Mouse (Mus musculus): ENCODE measurements around the gene Larp4. TPM values are rescaled to one million over a fixed set of nuclear protein-coding genes. Genes with fewer than 3 reads are reported as not detected.

Gene Larp4
- total and polyA plus RNA-seq, 3 experiments, result 32.5 to 55.3 (median 54.2) TPM

- H3K4me1 ChIP-seq (ENCODE audit: control insufficient read depth, insufficient read depth, low read length), result peaks cover 24% of the 10 kb centered on the region
- H3K4me3 ChIP-seq, result peak overlapping the region; percentile 30; the same call in 1 of the 2 replicates
- intact Hi-C loops (cut with DNase I), result no loop called here
- H3K27me3 ChIP-seq (ENCODE audit: control insufficient read depth, insufficient read depth, low read length), result no peaks in the 10 kb centered on the region
- peaks cover 17% of the 10 kb centered on the region for H3K36me3 ChIP-seq (ENCODE audit: control insufficient read depth, insufficient read depth, low read length)
- H3K9ac ChIP-seq (ENCODE audit: low read depth, low read length), result peak overlapping the region; percentile 18
- DNase-seq, result peak; percentile 40 to 48
- 0 out of 2 replicates have a peak, but pooled peaks cover 2% of the 10 kb centered on the region for H3K79me2 ChIP-seq (replicated peaks; ENCODE audit: control insufficient read depth, insufficient read depth, low read length)
- WGBS, result 26% methylated on average over 10 of the region's 10 CpGs
- peak overlapping the region; percentile 50 for H3K27ac ChIP-seq
- TF ChIP-seq EP300 (IDR thresholded peaks at IDR 0.05; ENCODE audit: insufficient read depth, low read depth, low read length) (no peak), POLR2A (IDR thresholded peaks at IDR 0.05; ENCODE audit: insufficient read depth, low read depth, low read length) (no peak), CTCF (IDR thresholded peaks at IDR 0.05) (no peak)
These were observed 71.6 kb downstream of the Larp4 start for GRCm38 (mm10) chr15:100041267-100042047.

- Histone ChIP-seq H3K79me2 (replicated peaks; ENCODE audit: control insufficient read depth, insufficient read depth, low read length) (0 out of 2 replicates have a peak, but pooled peaks cover 2% of the 10 kb centered on the region), H3K27me3 (ENCODE audit: control insufficient read depth, insufficient read depth, low read length) (no peaks in the 10 kb centered on the region), H3K9ac (ENCODE audit: low read depth, low read length) (no peak overlapping the region), H3K36me3 (ENCODE audit: control insufficient read depth, insufficient read depth, low read length) (peaks cover 17% of the 10 kb centered on the region), H3K4me1 (ENCODE audit: control insufficient read depth, insufficient read depth, low read length) (peaks cover 24% of the 10 kb centered on the region), H3K27ac (peak overlapping the region; percentile 50), H3K4me3 (peak overlapping the region; percentile 30)
- no peak for TF ChIP-seq POLR2A (IDR thresholded peaks at IDR 0.05; ENCODE audit: insufficient read depth, low read depth, low read length)
- no peak for TF ChIP-seq CTCF (IDR thresholded peaks at IDR 0.05)
- no peak for TF ChIP-seq EP300 (IDR thresholded peaks at IDR 0.05; ENCODE audit: insufficient read depth, low read depth, low read length)
- DNase-seq, result no peak
- 46% methylated on average over 9 of the region's 9 CpGs for WGBS
- intact Hi-C loops (cut with DNase I), result no loop called here
These were observed 72.2 kb downstream of the Larp4 start for GRCm38 (mm10) chr15:100042048-100042400.

DNA sequence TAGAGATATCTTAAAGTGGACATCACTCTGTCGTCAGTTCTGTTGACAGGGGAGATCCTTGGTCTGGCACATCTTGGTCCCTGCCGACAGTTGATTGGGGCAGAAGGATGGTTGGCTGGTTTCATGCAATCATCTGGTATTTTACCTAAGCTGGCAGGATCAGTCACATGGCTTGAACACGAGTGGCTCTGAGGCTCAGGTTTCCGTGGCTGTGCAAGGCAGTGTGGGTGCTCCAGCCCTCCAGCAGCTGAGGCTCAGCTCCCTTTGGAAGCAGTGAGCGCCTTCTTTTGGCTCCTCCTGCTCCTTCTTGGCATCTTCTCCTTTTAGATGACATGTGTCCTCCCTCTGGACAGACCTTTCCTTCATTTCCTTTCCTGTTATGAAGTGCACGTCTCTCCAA lies 75.7 kb downstream of the Larp4 start:
- H3K4me3 ChIP-seq, result no peak overlapping the region
- H3K9ac ChIP-seq (ENCODE audit: low read depth, low read length), result no peak overlapping the region
- H3K4me1 ChIP-seq (ENCODE audit: control insufficient read depth, insufficient read depth, low read length), result peaks cover 23% of the 10 kb centered on the region
- H3K27ac ChIP-seq, result peak overlapping the region; percentile 26; the same call in 1 of the 2 replicates
- H3K27me3 ChIP-seq (ENCODE audit: control insufficient read depth, insufficient read depth, low read length), result no peaks in the 10 kb centered on the region
- TF ChIP-seq EP300 (IDR thresholded peaks at IDR 0.05; ENCODE audit: insufficient read depth, low read depth, low read length) (no peak), POLR2A (IDR thresholded peaks at IDR 0.05; ENCODE audit: insufficient read depth, low read depth, low read length) (no peak), CTCF (IDR thresholded peaks at IDR 0.05) (no peak)
- H3K36me3 ChIP-seq (ENCODE audit: control insufficient read depth, insufficient read depth, low read length), result peaks cover 10% of the 10 kb centered on the region
- intact Hi-C loops (cut with DNase I), result loop anchor here (5.0 kb wide), 1 partner anchor 37 kb away; no protein-coding TSS in a partner anchor
- peaks cover 10% of the 10 kb centered on the region for H3K79me2 ChIP-seq (replicated peaks; ENCODE audit: control insufficient read depth, insufficient read depth, low read length)
- WGBS, result 30% methylated on average over 6 of the region's 6 CpGs
- DNase-seq, result no peak

DNA sequence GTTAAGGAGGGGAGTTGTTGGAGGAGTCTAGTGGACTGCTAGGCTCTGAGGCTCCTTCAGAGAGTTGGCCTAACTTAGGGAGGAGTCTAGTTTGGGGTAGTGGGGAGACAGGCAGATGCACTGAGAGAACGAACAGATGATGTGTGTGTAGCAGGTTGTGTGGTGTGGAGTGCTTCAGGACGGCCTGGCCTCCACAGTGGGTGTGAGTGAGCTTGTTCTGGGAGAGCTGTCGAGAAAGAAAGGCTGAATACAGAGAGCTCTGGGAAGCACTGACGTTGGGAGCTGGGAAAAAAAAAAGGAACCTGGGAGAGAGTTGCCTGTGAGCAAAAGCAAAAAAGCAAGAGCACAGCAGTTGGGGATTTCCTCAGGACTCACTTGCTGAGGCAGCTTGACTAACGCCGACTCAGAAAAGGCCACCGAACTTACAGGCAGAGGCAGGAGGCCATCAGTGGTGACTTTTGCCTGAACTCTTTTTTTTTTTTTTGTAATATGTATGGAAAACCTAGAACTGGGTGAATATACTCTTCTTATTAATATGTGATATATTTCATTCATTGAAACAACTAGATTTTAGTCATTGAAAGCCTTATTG lies 79.7 kb downstream of the Larp4 start:
- 80% methylated on average over 7 of the region's 7 CpGs for WGBS

GRCm38 (mm10) chr15:100050940-100051339 lies 81.1 kb downstream of the Larp4 start:
- TF ChIP-seq CTCF (IDR thresholded peaks at IDR 0.05) (no peak), EP300 (IDR thresholded peaks at IDR 0.05; ENCODE audit: insufficient read depth, low read depth, low read length) (no peak), POLR2A (IDR thresholded peaks at IDR 0.05; ENCODE audit: insufficient read depth, low read depth, low read length) (no peak)
- Histone ChIP-seq H3K4me3 (no peak overlapping the region), H3K27ac (no peak overlapping the region), H3K4me1 (ENCODE audit: control insufficient read depth, insufficient read depth, low read length) (peaks cover 2% of the 10 kb centered on the region), H3K79me2 (replicated peaks; ENCODE audit: control insufficient read depth, insufficient read depth, low read length) (peaks cover 19% of the 10 kb centered on the region), H3K9ac (ENCODE audit: low read depth, low read length) (no peak overlapping the region), H3K27me3 (ENCODE audit: control insufficient read depth, insufficient read depth, low read length) (no peaks in the 10 kb centered on the region), H3K36me3 (ENCODE audit: control insufficient read depth, insufficient read depth, low read length) (no peaks in the 10 kb centered on the region)
- 71% methylated on average over 7 of the region's 7 CpGs for WGBS
- intact Hi-C loops (cut with DNase I), result no loop called here
- DNase-seq, result no peak

More for the DNA sequence above, 79.7 kb downstream of the Larp4 start:
- no peak overlapping the region for H3K9ac ChIP-seq (ENCODE audit: low read depth, low read length)
- H3K79me2 ChIP-seq (replicated peaks; ENCODE audit: control insufficient read depth, insufficient read depth, low read length), result peaks cover 14% of the 10 kb centered on the region
- no peak overlapping the region for H3K27ac ChIP-seq
- peaks cover 12% of the 10 kb centered on the region for H3K4me1 ChIP-seq (ENCODE audit: control insufficient read depth, insufficient read depth, low read length)
- intact Hi-C loops (cut with DNase I), result loop anchor here (5.0 kb wide), 1 partner anchor 33 kb away; no protein-coding TSS in a partner anchor
- no peaks in the 10 kb centered on the region for H3K27me3 ChIP-seq (ENCODE audit: control insufficient read depth, insufficient read depth, low read length)
- TF ChIP-seq CTCF (IDR thresholded peaks at IDR 0.05) (no peak), EP300 (IDR thresholded peaks at IDR 0.05; ENCODE audit: insufficient read depth, low read depth, low read length) (no peak), POLR2A (IDR thresholded peaks at IDR 0.05; ENCODE audit: insufficient read depth, low read depth, low read length) (no peak)
- DNase-seq, result no peak
- H3K4me3 ChIP-seq, result no peak overlapping the region
- H3K36me3 ChIP-seq (ENCODE audit: control insufficient read depth, insufficient read depth, low read length), result peaks cover 7% of the 10 kb centered on the region; the same call in 1 of the 2 replicates

DNA sequence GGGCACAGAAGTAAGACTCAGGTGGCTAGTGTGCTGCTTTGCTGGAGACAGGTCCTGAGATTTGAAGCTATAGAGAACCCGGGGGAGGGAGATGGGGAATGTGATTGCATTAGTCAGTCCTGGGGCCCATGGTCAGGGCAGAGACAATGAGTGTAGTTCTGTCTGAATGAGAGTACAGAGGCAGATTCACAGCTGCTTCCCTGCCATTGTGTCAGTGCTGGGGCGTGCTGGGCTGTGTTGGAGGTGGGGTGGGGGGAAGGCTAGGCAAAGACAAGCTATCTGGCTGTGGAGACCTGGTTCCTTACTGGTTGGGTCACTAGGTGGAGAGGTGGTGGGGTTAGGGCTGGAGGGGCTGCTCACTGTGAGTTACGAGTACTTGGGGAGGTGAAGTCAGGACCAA lies 82.9 kb downstream of the Larp4 start:
- no peak for TF ChIP-seq CTCF (IDR thresholded peaks at IDR 0.05)
- TF ChIP-seq EP300 (IDR thresholded peaks at IDR 0.05; ENCODE audit: insufficient read depth, low read depth, low read length), result no peak
- Histone ChIP-seq H3K36me3 (ENCODE audit: control insufficient read depth, insufficient read depth, low read length) (no peaks in the 10 kb centered on the region), H3K9ac (ENCODE audit: low read depth, low read length) (no peak overlapping the region), H3K4me3 (no peak overlapping the region), H3K4me1 (ENCODE audit: control insufficient read depth, insufficient read depth, low read length) (peaks cover 2% of the 10 kb centered on the region), H3K27me3 (ENCODE audit: control insufficient read depth, insufficient read depth, low read length) (no peaks in the 10 kb centered on the region), H3K27ac (no peak overlapping the region), H3K79me2 (replicated peaks; ENCODE audit: control insufficient read depth, insufficient read depth, low read length) (peaks cover 19% of the 10 kb centered on the region)
- 58% methylated on average over 3 of the region's 3 CpGs for WGBS
- no peak for DNase-seq
- intact Hi-C loops (cut with DNase I), result no loop called here

All from heart, adult 2 months (tissue).